Mouse (Mus musculus) cerebellum, adult 2 months (tissue): ENCODE data around the gene Mvp.

Source experiments
- CTCF ChIP-seq: fragments of 200-500 bp; IDR thresholded peaks from 2 replicates; pipeline ENCODE4 v1.5.1; 2011; ENCODE audit warnings: low read depth, mild to moderate bottlenecking, control low read depth, low read length, moderate library complexity, borderline replicate concordance; ENCODE audit not compliant: insufficient read depth
- POLR2A ChIP-seq: fragments of 200-500 bp; IDR thresholded peaks from 2 replicates; pipeline ENCODE4 v1.6.1; 2011; ENCODE audit warnings: low read length, control low read depth, borderline replicate concordance; ENCODE audit not compliant: insufficient read depth

GRCm38 (mm10) chr7:127023272-127023691 is 8.9 kb upstream of the Mvp start:
- no peak for TF ChIP-seq CTCF
- no peak for TF ChIP-seq POLR2A
